8 mouse cellular contexts compared by ENCODE assay signal in the genomic region with DNA sequence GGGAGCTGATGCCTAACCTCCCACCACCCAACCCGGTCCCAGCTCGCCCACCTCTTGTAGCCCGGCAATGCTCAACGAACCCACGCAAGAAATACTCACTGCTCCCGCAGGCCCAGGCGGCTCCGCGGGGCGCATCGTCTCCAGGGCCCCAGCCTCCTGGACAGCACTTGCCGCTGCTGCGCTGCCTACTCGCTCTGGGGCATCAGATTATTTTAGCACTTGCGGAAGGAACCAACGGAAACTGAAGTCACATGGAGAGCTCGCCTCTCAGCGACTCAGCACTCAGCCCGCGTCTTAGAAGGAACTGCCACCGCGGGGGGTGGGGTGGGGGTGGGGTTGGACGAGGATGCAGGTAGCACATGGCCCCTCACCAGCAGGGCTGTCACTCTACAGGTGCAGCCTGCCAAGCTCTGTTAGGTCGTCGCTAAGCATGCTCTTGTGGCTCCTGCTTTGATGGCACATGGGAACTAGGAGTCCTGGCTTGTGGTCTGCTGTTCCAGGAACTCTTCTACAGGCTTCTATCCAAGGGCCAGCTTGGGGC. TPM values are rescaled to one million over a fixed set of nuclear protein-coding genes. Genes with fewer than 3 reads are reported as not detected.
DNase-seq lines count a peak whose midpoint lies in the region; ATAC-seq and TF ChIP-seq lines count a peak whose summit lies in the region.

A gene (minus strand): TSS at position 314 of the 541 bp plus-strand sequence.

- peak; percentile 74 for ATAC-seq in erythroid progenitor cell, adult 5-6 weeks (replicated peaks; ENCODE audit: low FRiP score, poor library complexity, severe bottlenecking)

- TF ChIP-seq CTCF in brain, embryonic 14.5 days (IDR thresholded peaks at IDR 0.05; ENCODE audit: borderline replicate concordance, extremely low read depth, insufficient read depth, insufficient read length) = no peak

- TF ChIP-seq POLR2A in brain, embryonic 14.5 days (IDR thresholded peaks at IDR 0.05; ENCODE audit: borderline replicate concordance, extremely low read depth, insufficient read depth, insufficient read length, poor library complexity, severe bottlenecking) = no peak

- DNase-seq in ES-CJ7 (ENCODE audit: low read depth, low spot score) = peak; percentile 78
- DNase-seq in brain, embryonic 14.5 days (ENCODE audit: low read depth) = peak; percentile 56
- DNase-seq in heart, postnatal 36 days = peak; percentile 60 to 66
- peak in 1 of 2 experiments; percentile 51 for DNase-seq in layer of hippocampus, postnatal 14 days (ENCODE audit: low spot score in 2 of 2)
- DNase-seq in lung, postnatal 36 days = peak; percentile 77
- DNase-seq in right cerebral cortex, postnatal 10 days (ENCODE audit: low spot score in 2 of 2) = peak; percentile 69 to 72
- no peak for DNase-seq in urinary bladder, postnatal 10 days (ENCODE audit: low spot score)

- intact Hi-C loops in heart, postnatal 36 days (cut with DNase I) = loop anchor here (2.0 kb wide), 2 partner anchors 33 to 51 kb away; no protein-coding TSS in a partner anchor

RNA-seq across cellular contexts. Expression of the gene that starts here (rescaled TPM):
- 6.8 and 8.8 TPM in 2 replicates for polyA plus RNA-seq in brain, embryonic 14.5 days (2012; rRNA removed)
- 26.3 and 40.7 TPM in 2 replicates for total RNA-seq in erythroid progenitor cell, adult 5-6 weeks (2015; ENCODE audit: low replicate concordance)
- total RNA-seq in erythroid progenitor cell, adult 5-6 weeks (2017; ENCODE audit: low replicate concordance) = 8.7 and 11.8 TPM in 2 replicates
- 1 to 10 TPM; 4.7 to 5.2 TPM for total RNA-seq in heart, postnatal 36 days (2021)
- 10 to 100 TPM; 10.6 to 11.7 TPM for total RNA-seq in layer of hippocampus, postnatal 14 days (2021)
